Mouse (Mus musculus) erythroblast, adult 5-6 weeks (primary cell): Measurements from ENCODE around the gene Tgfbr3. TPM values are rescaled to one million over a fixed set of nuclear protein-coding genes. Genes with fewer than 3 reads are reported as not detected.

ENCODE experiments used
- ATAC-seq: replicated peaks from 2 replicates; pipeline ENCODE4 v1.8.0; 2016; ENCODE audit warnings: moderate number of reproducible peaks, mild to moderate bottlenecking, moderate TSS enrichment, inconsistent platforms; ENCODE audit not compliant: poor library complexity, low FRiP score, severe bottlenecking
- total RNA-seq, 2 experiments: library from RNA; stranded (forward) in 1 of 2; stranded (reverse) in 1 of 2; fragments of 150-400 nt in 1 of 2; fragments of 200-764, 138-1000 nt in 1 of 2; gene quantifications; 2 replicates each; pipeline versions ENCODE4 v1.2.3 to v1.2.4; 2015 to 2017; ENCODE audit warnings: low replicate concordance in 2 of 2

Tgfbr3 gene
- total RNA-seq, 2 experiments from 2014 or later = 1.5 to 2.6 TPM

- no peak for ATAC-seq
Observed at GRCm38 (mm10) chr5:107094233-107094632, 195.2 kb downstream of the Tgfbr3 start.

- ATAC-seq = no peak
Observed at GRCm38 (mm10) chr5:107093253-107093652, 196.2 kb downstream of the Tgfbr3 start.

DNA sequence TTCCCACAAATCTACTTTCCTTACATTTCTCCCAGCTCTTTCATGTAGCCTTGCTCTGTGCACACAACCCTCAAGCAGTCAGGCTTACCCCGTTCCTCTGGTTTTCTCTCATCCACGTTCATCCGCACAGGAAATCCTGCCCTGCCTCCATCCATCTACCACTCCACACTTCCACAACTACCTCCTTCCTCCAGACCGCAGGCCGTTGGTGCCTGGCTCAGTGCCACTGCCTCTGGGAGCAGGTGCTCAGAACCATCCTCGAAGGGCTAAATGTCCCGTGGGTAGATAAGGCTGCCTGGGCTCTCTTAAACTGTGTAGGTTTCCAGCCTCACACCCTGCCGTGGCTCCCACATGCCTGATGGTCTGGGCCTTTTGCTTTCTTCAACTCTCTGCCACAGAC is 197.3 kb downstream of the Tgfbr3 start:
- no peak for ATAC-seq

GRCm38 (mm10) chr5:107089966-107090365 is 199.5 kb downstream of the Tgfbr3 start:
- ATAC-seq = no peak

- no peak for ATAC-seq
Observed at GRCm38 (mm10) chr5:107087829-107088808, 201.3 kb downstream of the Tgfbr3 start.

GRCm38 (mm10) chr5:107087291-107087690 is 202.1 kb downstream of the Tgfbr3 start:
- ATAC-seq = no peak

DNA sequence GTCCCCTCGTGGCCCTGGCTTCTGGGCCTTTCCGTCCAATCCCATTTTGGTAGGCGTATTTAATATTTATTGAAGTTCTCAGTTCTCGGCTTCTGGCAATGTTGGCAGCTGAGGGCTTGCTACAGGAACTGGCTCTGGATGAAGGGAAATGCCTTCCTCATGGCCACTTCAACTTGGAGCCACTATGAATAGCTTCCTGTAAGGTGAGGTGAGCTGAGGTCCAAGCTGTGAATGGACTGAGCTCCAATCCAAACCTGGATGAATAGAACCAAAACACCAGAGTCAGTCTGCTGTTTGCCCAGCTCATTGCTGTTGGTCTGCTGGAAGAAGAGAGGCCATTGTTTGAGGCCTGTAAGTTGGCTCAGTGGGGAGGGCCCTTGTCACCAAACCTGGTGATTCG is 203.3 kb downstream of the Tgfbr3 start:
- no peak for ATAC-seq

DNA sequence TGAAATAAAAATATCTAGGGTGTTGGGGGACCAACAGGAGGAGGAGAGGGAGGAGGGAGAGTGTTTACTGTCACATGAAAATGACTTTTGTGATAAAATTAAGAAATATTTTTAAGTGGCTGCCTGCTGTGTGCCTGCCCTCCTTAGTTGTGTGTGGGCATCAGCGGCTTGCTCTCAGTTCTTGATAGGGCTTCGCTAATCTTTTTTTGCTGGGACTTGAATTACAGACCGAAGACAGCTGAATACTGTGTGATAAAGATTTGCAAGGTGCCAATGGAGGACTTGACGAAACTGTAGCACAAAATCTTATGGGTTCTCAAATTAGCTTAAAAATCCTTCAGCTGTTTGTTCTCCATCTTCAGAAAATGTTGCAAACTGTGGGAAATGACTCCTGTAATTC is 205.0 kb downstream of the Tgfbr3 start:
- no peak for ATAC-seq

DNA sequence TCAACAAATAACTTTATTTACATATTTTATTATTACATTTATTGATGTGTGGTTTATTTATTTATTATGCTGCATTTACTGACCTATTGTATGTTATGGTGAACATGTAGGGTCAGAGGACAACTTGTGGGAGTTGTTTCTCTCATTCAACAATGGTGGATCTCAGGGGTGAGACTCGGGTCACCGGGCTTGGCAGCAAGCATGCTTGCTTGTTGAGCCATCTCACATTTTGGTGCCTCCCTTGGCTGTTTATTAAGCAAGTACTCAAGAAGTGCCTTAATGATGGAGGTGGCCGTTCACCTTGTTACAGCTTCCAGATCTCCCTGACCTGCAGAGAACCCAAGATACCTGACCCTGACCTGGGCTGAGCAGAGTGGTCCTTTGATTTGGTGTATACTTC is 207.4 kb downstream of the Tgfbr3 start:
- ATAC-seq = no peak

DNA sequence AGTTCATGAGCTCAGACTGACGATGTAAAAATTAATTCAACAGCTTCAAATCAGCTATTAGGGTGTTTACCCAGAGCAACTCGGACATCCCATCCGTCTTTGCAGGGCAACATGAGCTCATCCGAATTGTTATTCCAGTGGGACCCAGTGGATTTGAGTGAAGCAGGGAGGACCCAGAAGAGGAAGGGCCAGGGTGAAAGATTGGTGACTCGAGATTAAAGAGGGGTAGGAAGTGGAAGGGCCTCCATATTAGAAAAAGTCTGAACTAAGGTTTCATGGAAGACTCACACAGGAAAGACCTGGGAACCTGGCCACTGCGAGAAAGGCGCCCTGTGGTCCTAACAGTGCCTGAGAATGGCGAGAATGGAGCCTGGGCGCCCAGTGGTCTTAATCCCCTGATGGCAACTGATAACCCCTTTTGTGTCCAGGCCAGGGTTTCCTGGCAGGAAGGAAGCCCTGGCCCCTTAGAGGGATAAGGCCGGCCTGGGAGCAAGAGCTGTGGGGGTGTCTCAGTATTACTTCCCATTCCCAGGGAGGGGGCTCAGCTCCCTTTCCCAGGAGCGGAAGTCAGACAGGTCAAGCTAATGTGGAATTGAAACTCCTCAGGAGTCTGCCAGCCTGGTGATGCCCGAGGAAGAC is 208.3 kb downstream of the Tgfbr3 start:
- ATAC-seq = no peak

- ATAC-seq = no peak
Observed at GRCm38 (mm10) chr5:107079920-107080319, 209.5 kb downstream of the Tgfbr3 start.

DNA sequence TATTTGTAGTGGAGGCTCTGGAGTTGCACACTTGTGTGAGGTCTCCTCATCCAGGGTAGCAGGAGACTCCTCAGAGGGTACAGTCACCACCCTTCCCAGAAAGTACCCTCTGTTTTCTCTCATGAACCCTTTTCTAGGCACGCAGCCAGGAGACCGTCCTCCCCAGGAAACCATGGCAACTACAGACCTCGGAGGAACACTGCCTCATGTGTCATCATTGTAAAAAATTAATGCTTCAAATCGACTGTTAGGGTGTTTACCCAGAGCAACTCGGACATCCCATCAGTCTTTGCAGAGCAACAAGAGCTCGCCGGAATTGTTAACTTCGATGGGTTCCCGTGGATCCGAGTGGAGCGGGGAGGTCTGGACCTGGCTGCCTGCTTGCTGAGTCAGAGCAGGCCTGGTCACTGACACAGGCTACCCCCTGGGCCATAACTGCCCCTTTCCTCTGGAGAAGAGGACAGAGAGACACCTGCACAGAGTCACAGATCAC is 210.2 kb downstream of the Tgfbr3 start:
- no peak for ATAC-seq

DNA sequence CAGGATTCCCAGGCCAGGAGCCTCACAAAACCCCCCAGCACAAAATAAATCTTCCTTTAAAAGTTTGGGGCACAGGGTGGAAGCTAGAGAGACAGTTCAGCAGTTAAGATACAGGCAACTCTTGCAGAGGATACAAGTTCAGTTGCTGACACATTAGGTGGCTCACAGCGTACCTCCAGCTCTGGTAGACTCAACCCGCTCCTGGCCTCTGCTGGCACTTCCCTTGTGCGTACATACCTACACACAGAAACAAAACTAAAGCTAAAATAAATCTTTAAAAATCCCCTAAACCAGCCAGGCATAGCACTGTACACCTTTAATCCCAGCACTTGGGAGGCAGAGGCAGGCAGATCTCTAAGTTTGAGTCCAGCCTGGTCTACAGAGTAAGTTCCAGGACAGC is 211.1 kb downstream of the Tgfbr3 start:
- no peak for ATAC-seq

DNA sequence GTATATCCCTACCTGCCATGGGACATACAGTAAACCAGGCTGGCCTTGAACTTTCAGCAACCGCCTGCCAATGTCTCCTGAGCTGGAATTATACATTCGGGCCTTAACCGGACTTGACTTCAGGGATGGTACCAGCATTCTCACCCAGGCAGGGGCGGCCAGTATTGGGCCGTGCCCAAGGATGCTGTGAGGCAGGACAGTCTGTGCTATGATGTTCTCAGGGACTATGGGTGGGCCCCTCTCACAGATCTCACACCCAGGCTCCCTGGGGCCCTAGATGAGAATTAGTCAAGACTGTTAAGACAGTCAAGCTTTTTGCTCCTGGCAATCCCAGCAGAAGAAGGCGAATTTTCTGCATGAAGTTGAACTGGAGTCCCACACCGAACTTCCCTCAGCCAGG is 211.5 kb downstream of the Tgfbr3 start:
- no peak for ATAC-seq

GRCm38 (mm10) chr5:107074980-107075583 is 214.3 kb downstream of the Tgfbr3 start:
- ATAC-seq = no peak

GRCm38 (mm10) chr5:107074350-107074749 is 215.1 kb downstream of the Tgfbr3 start:
- no peak for ATAC-seq

GRCm38 (mm10) chr5:107073536-107073935 is 215.9 kb downstream of the Tgfbr3 start:
- no peak for ATAC-seq

DNA sequence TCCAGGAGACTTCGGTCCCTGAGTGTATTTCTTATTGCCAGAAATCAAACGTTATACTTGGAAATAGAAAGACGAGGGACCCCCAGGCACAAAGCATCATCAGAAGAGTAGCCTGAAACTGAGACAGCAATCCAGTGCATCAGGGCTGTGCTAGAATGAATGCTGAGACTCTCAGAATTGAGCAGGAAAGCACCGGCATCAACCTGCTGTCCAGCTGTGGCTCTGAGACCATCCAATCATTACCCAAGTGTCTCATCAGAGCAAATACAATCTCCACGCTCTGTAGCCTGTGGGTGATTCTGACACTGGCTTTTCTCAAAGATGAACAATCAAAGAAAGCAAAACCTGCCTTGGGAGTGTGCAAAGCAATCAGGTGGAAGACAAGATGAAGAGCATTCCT is 221.3 kb downstream of the Tgfbr3 start:
- no peak for ATAC-seq

- ATAC-seq = no peak
Observed at GRCm38 (mm10) chr5:107067531-107067930, 221.9 kb downstream of the Tgfbr3 start.

GRCm38 (mm10) chr5:107064922-107065321 is 224.5 kb downstream of the Tgfbr3 start:
- no peak for ATAC-seq
